Mouse (Mus musculus) liver, adult 2 months (tissue): ENCODE results near the gene Ndufa3.

Experiments used
- CTCF ChIP-seq: fragments of 200-500 bp; IDR thresholded peaks from 2 replicates; pipeline ENCODE4 v1.5.1; 2011; ENCODE audit warnings: low read depth, low read length, control low read depth
- POLR2A ChIP-seq: fragments of 200-500 bp; IDR thresholded peaks from 2 replicates; pipeline ENCODE4 v1.6.1; 2011; ENCODE audit warnings: low read length, control low read depth; ENCODE audit not compliant: insufficient read depth; ENCODE audit errors: extremely low read depth

DNA sequence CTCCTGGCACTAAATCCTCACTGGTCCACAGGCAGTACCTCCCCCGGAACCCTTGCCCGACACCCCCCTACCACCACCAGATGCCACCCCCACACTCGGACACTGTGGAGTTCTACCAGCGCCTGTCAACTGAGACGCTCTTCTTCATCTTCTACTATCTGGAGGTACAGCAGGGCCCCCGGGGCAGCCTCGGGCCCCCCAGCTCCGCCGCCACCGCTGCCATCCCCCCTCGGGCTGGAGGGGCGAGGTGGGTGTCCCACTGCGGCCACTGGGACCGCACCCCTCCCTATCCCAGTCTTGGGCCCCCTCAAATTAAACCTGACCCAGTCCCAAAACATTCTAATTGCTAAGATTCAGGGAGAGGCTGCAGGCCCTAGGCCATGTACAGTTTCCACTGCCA is 41.4 kb downstream of the Ndufa3 start:
- TF ChIP-seq CTCF, result no peak
- no peak for TF ChIP-seq POLR2A
